Mouse (Mus musculus) yolk sac, embryonic 10.5 days (tissue): ENCODE data around the gene Aida.
"Not testable (repeated sequence)": the region's sequence is repeated elsewhere in the genome, so short reads cannot be mapped to it uniquely, and the experiment has no call there.

Source experiments
- DNase-seq: peaks from one replicate; pipeline ENCODE4 v3.0.0-alpha.2; 2017; ENCODE audit warnings: low spot score

Aida gene

DNA sequence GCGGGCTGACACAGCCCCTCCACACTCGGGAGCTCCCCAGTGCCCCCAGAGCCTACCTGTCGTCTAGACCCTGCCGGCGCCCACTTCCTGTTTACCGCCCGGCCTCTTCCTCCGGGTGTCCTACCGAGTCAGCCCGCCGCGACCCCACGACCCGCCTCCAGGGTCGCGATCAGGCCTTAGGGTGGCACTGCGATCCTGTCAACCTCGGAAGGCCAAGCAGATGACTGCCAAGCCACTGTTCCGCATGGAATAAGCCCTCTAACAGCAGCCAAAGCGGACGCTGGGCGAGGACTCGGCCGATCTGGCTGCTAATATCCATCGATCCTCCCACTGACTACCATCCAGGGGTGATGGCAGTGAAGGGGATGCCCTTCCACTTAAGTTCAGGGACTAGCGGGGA is at the start of gene Aida:
Gene Aida (plus strand): TSS at position 126 of the 400 bp plus-strand sequence.
- DNase-seq: no peak

DNA sequence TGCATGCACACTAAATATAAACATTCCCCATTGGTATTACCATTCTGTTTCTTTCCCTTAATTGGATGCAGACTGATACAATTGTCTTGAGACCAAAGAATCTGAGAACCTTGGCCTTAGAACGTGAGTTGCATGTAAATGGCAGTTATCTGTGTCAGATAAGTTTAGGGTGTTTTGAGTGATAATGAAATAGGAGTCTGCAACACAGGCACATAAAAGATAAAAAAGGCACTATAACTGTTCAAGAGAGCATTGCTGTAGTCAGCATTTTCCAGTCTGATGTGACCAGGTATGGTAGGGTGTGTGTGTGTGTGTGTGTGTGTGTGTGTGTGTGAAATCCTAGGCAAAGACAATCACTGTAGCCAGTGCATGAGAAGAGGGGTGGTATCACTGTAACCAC is 48.2 kb upstream of the Aida start:
- DNase-seq: no peak

GRCm38 (mm10) chr1:183250612-183251011 is 45.8 kb upstream of the Aida start:
- no peak for DNase-seq

GRCm38 (mm10) chr1:183251818-183252217 is 44.6 kb upstream of the Aida start:
- no peak for DNase-seq

- DNase-seq: no peak
Measured at GRCm38 (mm10) chr1:183252574-183252973, 43.8 kb upstream of the Aida start.

GRCm38 (mm10) chr1:183264145-183265008 is 32.0 kb upstream of the Aida start:
- no peak for DNase-seq

- DNase-seq: no peak
Measured at GRCm38 (mm10) chr1:183265921-183266467, 30.4 kb upstream of the Aida start.

DNA sequence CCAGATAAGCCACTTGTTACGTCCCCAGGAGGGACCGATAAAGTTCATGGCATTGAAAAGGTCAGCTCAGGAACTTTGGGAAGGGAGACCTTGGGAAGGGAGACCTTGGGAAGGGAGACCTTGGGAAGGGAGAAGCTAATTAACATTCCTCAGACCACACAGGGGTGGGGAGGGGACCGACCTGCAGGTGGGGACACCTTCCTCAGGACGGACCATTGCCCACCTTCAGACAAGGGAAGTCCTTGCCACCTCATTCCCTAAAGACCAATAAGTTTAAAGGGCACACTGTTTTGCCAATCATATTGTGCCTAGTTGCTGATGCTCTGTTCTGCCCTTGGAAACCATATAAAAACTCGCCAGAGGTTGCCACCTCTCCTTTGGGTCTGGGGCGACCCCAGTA is 28.7 kb upstream of the Aida start:
- no peak for DNase-seq

DNA sequence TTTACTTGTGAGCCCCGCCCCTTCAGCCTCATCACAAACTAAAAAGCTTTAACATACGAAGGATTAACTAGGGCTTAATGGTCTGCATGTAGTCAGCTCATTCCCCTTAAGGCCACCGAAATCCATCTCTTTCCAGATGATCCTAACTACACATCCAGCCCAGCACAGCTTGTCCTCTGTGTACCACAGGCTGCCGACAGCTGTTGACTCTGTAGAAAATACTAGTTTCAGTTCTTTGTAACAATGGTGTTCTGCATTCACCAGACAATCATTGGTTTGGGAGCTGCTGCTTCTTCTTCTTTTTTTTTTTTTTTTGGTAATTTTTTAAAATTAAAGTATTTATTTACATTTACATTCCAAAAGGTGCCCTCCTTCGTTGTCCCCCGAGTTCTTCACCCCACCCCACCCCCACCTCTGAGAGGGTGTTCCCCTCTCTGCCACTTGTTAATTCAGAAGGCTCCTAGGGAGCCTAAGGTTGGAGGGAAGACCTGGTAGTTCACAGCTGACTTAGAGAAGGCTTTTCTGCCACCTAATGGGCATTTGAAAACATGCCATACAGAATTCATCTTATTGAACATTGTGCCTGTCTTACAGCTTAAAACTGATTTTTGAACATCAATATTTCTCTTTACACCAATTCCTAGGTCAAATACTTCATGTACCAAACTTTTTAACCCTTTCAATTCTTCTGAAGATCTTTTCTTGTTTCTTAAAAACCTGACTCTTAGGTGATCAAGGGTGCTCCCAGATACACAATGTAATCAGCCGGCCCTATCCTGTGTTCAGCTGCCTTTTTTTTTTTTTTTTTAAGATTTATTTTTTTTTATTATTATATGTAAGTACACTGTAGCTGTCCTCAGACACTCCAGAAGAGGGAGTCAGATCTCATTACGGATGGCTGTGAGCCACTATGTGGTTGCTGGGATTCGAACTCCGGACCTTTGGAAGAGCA is 23.2 kb upstream of the Aida start:
- DNase-seq: no peak

- DNase-seq: peak; percentile 65
Measured at GRCm38 (mm10) chr1:183274385-183274784, 22.0 kb upstream of the Aida start.

- no peak for DNase-seq
Measured at GRCm38 (mm10) chr1:183275763-183276162, 20.6 kb upstream of the Aida start.

- no peak for DNase-seq
Measured at GRCm38 (mm10) chr1:183288351-183288750, 8.0 kb upstream of the Aida start.

- DNase-seq: no peak
Measured at GRCm38 (mm10) chr1:183289576-183289975, 6.8 kb upstream of the Aida start.

DNA sequence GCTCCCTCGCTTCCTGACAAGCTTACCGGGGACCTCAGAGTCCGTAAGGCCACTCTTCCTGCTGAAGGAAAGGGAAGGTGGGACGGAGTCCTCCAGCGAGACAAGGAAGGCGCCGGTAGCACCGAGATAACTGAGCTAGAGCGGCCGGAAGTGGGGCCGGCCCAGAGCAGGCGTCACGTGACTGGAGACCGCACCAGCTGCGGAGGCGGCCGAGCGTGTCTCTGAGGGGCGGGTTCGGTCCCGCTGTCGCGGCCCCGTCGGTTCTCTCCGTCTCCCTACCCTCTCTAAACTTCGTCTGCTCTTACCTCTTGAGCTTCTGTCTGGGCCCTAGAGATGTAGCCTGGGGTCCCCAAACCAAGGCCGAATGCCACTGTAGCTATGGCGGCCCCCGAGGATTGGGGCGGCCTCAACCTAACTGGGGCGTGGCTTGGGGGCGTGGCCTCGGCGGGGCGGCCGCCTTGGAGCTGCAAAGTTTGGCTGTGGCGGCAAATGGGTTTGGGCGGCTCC is 540 bp downstream of the Aida start, which contains the start of gene Brox:
Gene Brox (minus strand): TSS at position 393 of the 507 bp plus-strand sequence.
- peak; percentile 96 for DNase-seq

DNA sequence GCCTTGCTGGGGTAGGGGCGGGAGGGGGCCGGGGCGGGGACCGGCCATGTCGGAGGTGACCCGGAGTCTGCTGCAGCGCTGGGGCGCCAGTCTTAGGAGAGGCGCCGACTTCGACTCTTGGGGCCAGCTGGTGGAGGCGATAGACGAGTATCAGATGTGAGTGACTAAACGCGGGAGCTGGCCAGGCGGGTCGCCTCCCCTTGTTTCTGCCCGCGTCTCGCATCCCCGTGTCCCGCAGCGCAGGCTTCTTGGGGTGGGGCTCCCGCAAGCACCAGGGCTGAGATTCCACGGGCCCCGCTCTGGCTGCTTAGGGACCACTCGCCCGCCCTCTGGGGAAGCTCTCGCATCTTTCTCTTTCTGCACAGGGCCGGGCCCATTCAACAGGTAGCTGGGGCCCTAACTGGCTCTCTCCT is 1.1 kb downstream of the Aida start:
- DNase-seq: peak; percentile 76

DNA sequence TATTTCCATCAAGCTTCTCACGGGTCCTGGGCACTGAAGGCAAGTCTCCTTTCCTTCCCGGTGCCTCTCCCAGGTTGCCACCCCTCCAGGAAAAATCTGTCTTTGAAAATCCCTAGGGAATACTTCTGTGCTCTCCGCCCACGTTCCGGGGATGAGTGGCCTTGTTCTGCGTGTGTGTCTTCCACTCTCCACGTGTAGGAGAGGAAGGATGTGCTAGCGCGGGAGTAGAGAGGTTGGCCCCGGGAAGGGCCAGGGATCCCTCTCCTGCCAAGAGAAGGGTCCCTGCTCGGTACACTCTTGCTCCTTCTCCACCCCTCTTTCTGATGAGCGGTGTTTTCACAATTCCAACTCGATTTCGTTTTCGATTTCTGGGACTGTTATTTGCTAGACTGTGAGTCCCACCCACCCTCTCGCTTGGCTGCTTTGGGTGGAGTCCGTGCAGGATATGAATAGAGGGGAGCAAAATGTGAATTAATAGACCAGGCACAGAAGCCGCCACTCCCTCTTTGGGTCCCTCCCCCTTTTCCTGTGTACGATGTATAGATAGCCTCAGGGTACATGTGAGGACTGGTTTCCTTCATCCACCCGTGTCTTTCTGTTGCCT is 1.6 kb downstream of the Aida start:
- DNase-seq: peak; percentile 43

GRCm38 (mm10) chr1:183299161-183299560 is 2.8 kb downstream of the Aida start:
- peak; percentile 100 for DNase-seq

DNA sequence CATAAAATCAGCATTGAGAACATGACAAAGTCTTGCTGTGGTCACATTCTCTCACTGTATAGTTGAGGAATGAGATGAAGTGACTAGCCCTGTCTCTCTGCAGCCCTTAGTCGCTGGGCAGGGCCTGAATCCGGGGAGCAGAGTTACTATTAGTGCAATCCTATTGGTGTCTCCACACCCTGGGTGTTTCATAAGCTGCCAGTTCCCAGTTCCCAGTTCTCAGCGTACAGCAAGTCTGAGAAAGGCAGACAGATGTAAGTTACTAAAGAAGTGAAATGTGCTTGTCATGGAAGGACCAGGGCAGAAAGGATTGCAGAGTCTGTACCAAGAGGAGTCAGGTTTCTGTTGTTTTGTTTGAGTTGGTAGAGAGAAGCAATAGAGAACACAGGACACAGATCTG is 11.2 kb downstream of the Aida start:
- no peak for DNase-seq

DNA sequence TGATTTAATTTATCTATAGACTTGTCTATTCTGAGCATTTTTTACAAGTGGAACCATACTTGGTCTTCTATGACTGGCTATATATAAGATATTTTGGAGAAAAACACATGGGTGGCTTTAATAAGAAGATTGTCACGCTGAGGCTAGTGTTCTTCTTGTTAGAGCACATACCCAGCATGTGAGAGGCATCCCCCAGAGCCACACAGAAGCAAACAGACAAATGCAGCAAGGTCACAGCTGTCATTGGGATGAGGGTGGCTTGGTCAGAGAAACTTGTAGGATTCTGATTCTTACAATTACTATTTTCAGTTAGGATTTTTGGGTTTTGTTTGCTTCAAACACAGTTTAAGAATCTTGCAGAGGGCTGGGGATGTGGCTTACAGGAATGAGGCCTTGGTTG is 12.1 kb downstream of the Aida start:
- DNase-seq: no peak

GRCm38 (mm10) chr1:183309601-183310000 is 13.2 kb downstream of the Aida start:
- DNase-seq: not testable (repeated sequence)

GRCm38 (mm10) chr1:183312076-183312475 is 15.7 kb downstream of the Aida start:
- DNase-seq: no peak

- no peak for DNase-seq
Measured at GRCm38 (mm10) chr1:183315783-183316182, 19.4 kb downstream of the Aida start.
